Mouse (Mus musculus) CH12.LX (cell line): ENCODE results near the gene Megf8.

Experiments
- POLR2A ChIP-seq: IDR thresholded peaks from 2 replicates; pipeline ENCODE4 v1.6.1; 2011; ENCODE audit warnings: low read depth, mild to moderate bottlenecking, improper control_type of control experiment, low read length
- RCOR1 ChIP-seq: conservative IDR thresholded peaks from 2 replicates; pipeline ENCODE4 v1.6.1; 2012; ENCODE audit warnings: low read depth, mild to moderate bottlenecking, inconsistent platforms, low read length, improper control_type of control experiment
- TCF12 ChIP-seq: IDR thresholded peaks from 2 replicates; pipeline ENCODE4 v1.6.1; 2014; ENCODE audit warnings: low read depth, mild to moderate bottlenecking, inconsistent platforms, low read length, improper control_type of control experiment
- ZC3H11A ChIP-seq: IDR thresholded peaks from 2 replicates; pipeline ENCODE4 v1.6.1; 2012; ENCODE audit warnings: low read depth, mild to moderate bottlenecking, inconsistent platforms, low read length, improper control_type of control experiment

DNA sequence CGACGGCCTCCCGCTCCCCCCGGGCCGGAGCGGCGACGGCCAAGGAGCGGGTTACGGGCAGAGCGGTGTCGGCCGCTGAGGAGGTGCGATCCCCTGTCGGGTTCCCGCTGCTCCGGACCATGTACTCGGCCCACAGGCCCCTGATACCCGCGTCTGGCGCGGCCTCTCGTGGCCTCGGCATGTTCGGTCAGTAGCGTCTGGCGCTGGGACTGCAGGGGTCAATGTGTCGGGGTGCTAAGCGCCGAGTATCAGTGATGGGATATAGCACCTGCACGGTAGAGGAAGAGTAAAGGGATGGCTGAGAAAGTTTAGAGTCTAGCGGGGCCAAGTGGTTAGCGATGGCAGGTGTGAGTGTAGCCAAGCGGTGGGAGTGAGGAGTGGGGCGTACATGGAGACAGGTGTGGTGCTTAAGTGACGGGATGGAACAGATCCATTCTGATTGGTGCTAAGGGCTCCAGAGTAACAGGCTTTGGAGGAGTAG is 34.2 kb upstream of the Megf8 start:
- TF ChIP-seq POLR2A, result no peak
- TF ChIP-seq ZC3H11A, result no peak
- TF ChIP-seq RCOR1, result no peak
- TF ChIP-seq TCF12, result no peak
